Mouse (Mus musculus): ENCODE data around the gene Cntd1.

The Cntd1 gene

GRCm38 (mm10) chr11:101255826-101256775 is 22.7 kb upstream of the Cntd1 start:
- DNase-seq (ENCODE audit: low spot score), result no peak

GRCm38 (mm10) chr11:101259261-101259712 is 19.5 kb upstream of the Cntd1 start:
- DNase-seq (ENCODE audit: low spot score), result no peak

GRCm38 (mm10) chr11:101259948-101260825 is 18.6 kb upstream of the Cntd1 start, which contains the start of gene Wnk4:
Gene Wnk4 (plus strand): TSS chr11:101260567.
- DNase-seq (ENCODE audit: low spot score), result no peak

GRCm38 (mm10) chr11:101260826-101261380 is 17.9 kb upstream of the Cntd1 start:
- no peak for DNase-seq (ENCODE audit: low spot score)

GRCm38 (mm10) chr11:101262272-101262967 is 16.4 kb upstream of the Cntd1 start:
- no peak for DNase-seq (ENCODE audit: low spot score)

GRCm38 (mm10) chr11:101263138-101263988 is 15.4 kb upstream of the Cntd1 start:
- DNase-seq (ENCODE audit: low spot score), result no peak

GRCm38 (mm10) chr11:101263989-101264280 is 14.9 kb upstream of the Cntd1 start:
- no peak for DNase-seq (ENCODE audit: low spot score)

- DNase-seq (ENCODE audit: low spot score), result no peak
Measured at GRCm38 (mm10) chr11:101264954-101265471, 13.8 kb upstream of the Cntd1 start.

GRCm38 (mm10) chr11:101265906-101266305 is 12.9 kb upstream of the Cntd1 start:
- no peak for DNase-seq (ENCODE audit: low spot score)

GRCm38 (mm10) chr11:101269577-101270116 is 9.2 kb upstream of the Cntd1 start:
- DNase-seq (ENCODE audit: low spot score), result no peak

- no peak for DNase-seq (ENCODE audit: low spot score)
Measured at GRCm38 (mm10) chr11:101272446-101272845, 6.4 kb upstream of the Cntd1 start.

- DNase-seq (ENCODE audit: low spot score), result no peak
Measured at GRCm38 (mm10) chr11:101275309-101275708, 3.5 kb upstream of the Cntd1 start.

GRCm38 (mm10) chr11:101276319-101277070 is 2.3 kb upstream of the Cntd1 start:
- DNase-seq (ENCODE audit: low spot score), result no peak

- DNase-seq (ENCODE audit: low spot score), result peak; percentile 62
Measured at GRCm38 (mm10) chr11:101277381-101278222, 1.2 kb upstream of the Cntd1 start.

- DNase-seq (ENCODE audit: low spot score), result no peak
Measured at GRCm38 (mm10) chr11:101279193-101279569, 369 bp downstream of the Cntd1 start.

GRCm38 (mm10) chr11:101280837-101281236 is 2.0 kb downstream of the Cntd1 start:
- DNase-seq (ENCODE audit: low spot score), result no peak

GRCm38 (mm10) chr11:101282896-101283295 is 4.1 kb downstream of the Cntd1 start:
- no peak for DNase-seq (ENCODE audit: low spot score)

GRCm38 (mm10) chr11:101283805-101284204 is 5.0 kb downstream of the Cntd1 start:
- no peak for DNase-seq (ENCODE audit: low spot score)

GRCm38 (mm10) chr11:101287306-101287705 is 8.5 kb downstream of the Cntd1 start:
- peak; percentile 71 for DNase-seq (ENCODE audit: low spot score)

All from lung, postnatal 25 days (tissue).